Mouse (Mus musculus) stomach, postnatal 0 days (tissue): ENCODE data around the gene Ano8.

ENCODE experiments used
- CTCF ChIP-seq: IDR thresholded peaks from 2 replicates; pipeline ENCODE4 v1.5.1; 2016; ENCODE audit warnings: antibody characterized with exemption, low read depth, mild to moderate bottlenecking, moderate library complexity
- EP300 ChIP-seq: optimal IDR thresholded peaks from 2 replicates; pipeline ENCODE3; 2016; ENCODE audit warnings: antibody characterized with exemption

GRCm38 (mm10) chr8:71505326-71505725, 19.6 kb upstream of the Ano8 start:
- TF ChIP-seq EP300 (no peak), CTCF (no peak)
